Mouse (Mus musculus) kidney, postnatal 0 days (tissue): Measurements from ENCODE around the gene Coq6. TPM values are rescaled to one million over a fixed set of nuclear protein-coding genes. Genes with fewer than 3 reads are reported as not detected.

Source experiments
- ATAC-seq: fragments of 200-750 bp; cut with Nextera tagmentation; replicated peaks from 2 replicates; pipeline ENCODE4 v1.8.0; 2017; ENCODE audit warnings: low read depth, moderate number of reproducible peaks, moderate TSS enrichment, moderate library complexity; ENCODE audit not compliant: low FRiP score
- DNase-seq: peaks from one replicate; pipeline ENCODE4 v3.0.0-alpha.2; 2016; ENCODE audit warnings: low spot score
- H3K27ac ChIP-seq: fragments of 300-500 bp; sonication (generic); 2 replicates; pipeline ENCODE4 v1.5.1; 2014; ENCODE audit warnings: mild to moderate bottlenecking
- H3K27me3 ChIP-seq: fragments of 300-500 bp; sonication (generic); 2 replicates; pipeline ENCODE4 v1.6.1; 2014; ENCODE audit warnings: low read length, mixed read lengths; ENCODE audit not compliant: insufficient read depth
- H3K36me3 ChIP-seq: fragments of 300-500 bp; sonication (generic); 2 replicates; pipeline ENCODE4 v1.6.1; 2014; ENCODE audit warnings: low read length, mixed read lengths; ENCODE audit not compliant: insufficient read depth
- H3K4me1 ChIP-seq: fragments of 300-500 bp; sonication (generic); replicated peaks from 2 replicates; pipeline ENCODE4 v1.6.1; 2014; ENCODE audit warnings: antibody characterized with exemption, low read length, mixed read lengths; ENCODE audit not compliant: insufficient read depth
- H3K4me2 ChIP-seq: fragments of 300-500 bp; sonication (generic); 2 replicates; pipeline ENCODE4 v1.6.1; 2014; ENCODE audit warnings: mild to moderate bottlenecking, low read length, moderate library complexity, mixed read lengths
- H3K4me3 ChIP-seq: fragments of 300-500 bp; sonication (generic); replicated peaks from 2 replicates; pipeline ENCODE4 v1.5.1; 2014; ENCODE audit warnings: low read depth, low read length
- H3K9ac ChIP-seq: fragments of 300-500 bp; sonication (generic); 2 replicates; pipeline ENCODE4 v1.6.1; 2014; ENCODE audit warnings: low read depth, low read length
- H3K9me3 ChIP-seq: fragments of 300-500 bp; sonication (generic); replicated peaks from 2 replicates; pipeline ENCODE4 v1.6.1; 2016; ENCODE audit warnings: low read length, inconsistent platforms, mixed read lengths
- CTCF ChIP-seq: IDR thresholded peaks from 2 replicates; pipeline ENCODE4 v1.5.1; 2016; ENCODE audit warnings: antibody characterized with exemption, low read depth, mild to moderate bottlenecking, moderate library complexity
- WGBS: fragments of 180-500 bp; shearing (Covaris S2); extraction: QIAGEN DNeasy Blood & Tissue Kit; methylation state at CpG from one replicate; pipeline ENCODE4 v1.1.7; 2014; 5-methylcytosine and 5-hydroxymethylcytosine counted together
- polyA plus RNA-seq: library from polyadenylated mRNA; unstranded; fragments of >200 nt; fragmentation: Nextera tagmentation; extraction: Ambion mirVana; gene quantifications from 2 replicates; pipeline ENCODE4 v1.2.1, GENCODE M21; 2015

The Coq6 gene
- polyA plus RNA-seq, 1 experiment from 2014 or later, result 36.0 TPM

GRCm38 (mm10) chr12:84373831-84374481 is 12.5 kb downstream of the Coq6 start:
- Histone ChIP-seq H3K36me3 (peaks cover 62% of the 10 kb centered on the region), H3K4me1 (no peaks in the 10 kb centered on the region), H3K27ac (no peak overlapping the region), H3K27me3 (no peaks in the 10 kb centered on the region), H3K4me3 (no peak overlapping the region), H3K9me3 (no peaks in the 10 kb centered on the region), H3K4me2 (no peak overlapping the region), H3K9ac (no peak overlapping the region)
- TF ChIP-seq CTCF, result no peak
- DNase-seq (peak; percentile 81), ATAC-seq (no peak)
- 29% methylated on average over 6 of the region's 6 CpGs for WGBS

- no peak for ATAC-seq
- 0 out of 2 replicates have a peak, but pooled peaks cover 12% of the 10 kb centered on the region for H3K36me3 ChIP-seq
Measured at GRCm38 (mm10) chr12:84382369-84382768, 20.9 kb downstream of the Coq6 start.

GRCm38 (mm10) chr12:84384644-84385081 is 23.2 kb downstream of the Coq6 start:
- H3K9ac ChIP-seq, result no peak overlapping the region
- no peak overlapping the region for H3K27ac ChIP-seq
- DNase-seq (no peak), ATAC-seq (no peak)
- WGBS, result 68% methylated on average over 5 of the region's 5 CpGs
- no peaks in the 10 kb centered on the region for H3K4me1 ChIP-seq
- no peaks in the 10 kb centered on the region for H3K9me3 ChIP-seq
- no peak overlapping the region for H3K4me3 ChIP-seq
- 0 out of 2 replicates have a peak, but pooled peaks cover 7% of the 10 kb centered on the region for H3K36me3 ChIP-seq
- no peak for TF ChIP-seq CTCF
- no peaks in the 10 kb centered on the region for H3K27me3 ChIP-seq
- no peak overlapping the region for H3K4me2 ChIP-seq

More at GRCm38 (mm10) chr12:84382369-84382768, 20.9 kb downstream of the Coq6 start:
- no peak overlapping the region for H3K9ac ChIP-seq
- no peak overlapping the region for H3K4me3 ChIP-seq
- DNase-seq, result no peak
- no peaks in the 10 kb centered on the region for H3K4me1 ChIP-seq
- TF ChIP-seq CTCF, result no peak
- no peaks in the 10 kb centered on the region for H3K27me3 ChIP-seq
- H3K4me2 ChIP-seq, result no peak overlapping the region
- H3K27ac ChIP-seq, result no peak overlapping the region
- WGBS, result 86% methylated on average over 4 of the region's 4 CpGs
- no peaks in the 10 kb centered on the region for H3K9me3 ChIP-seq

- Histone ChIP-seq H3K36me3 (0 out of 2 replicates have a peak, but pooled peaks cover 7% of the 10 kb centered on the region), H3K4me1 (no peaks in the 10 kb centered on the region), H3K27ac (no peak overlapping the region), H3K4me2 (no peak overlapping the region), H3K4me3 (no peak overlapping the region), H3K9ac (no peak overlapping the region), H3K27me3 (no peaks in the 10 kb centered on the region), H3K9me3 (no peaks in the 10 kb centered on the region)
- DNase-seq, result no peak
- no peak for ATAC-seq
- TF ChIP-seq CTCF, result no peak
- WGBS, result 92% methylated on average over 4 of the region's 4 CpGs
Measured at GRCm38 (mm10) chr12:84385408-84385807, 24.0 kb downstream of the Coq6 start.

GRCm38 (mm10) chr12:84388097-84388496 is 26.6 kb downstream of the Coq6 start:
- peak overlapping the region; percentile 1; the same call in 1 of the 2 replicates for H3K27ac ChIP-seq
- no peaks in the 10 kb centered on the region for H3K27me3 ChIP-seq
- TF ChIP-seq CTCF, result no peak
- ATAC-seq (no peak), DNase-seq (no peak)
- no peak overlapping the region for H3K4me3 ChIP-seq
- no peaks in the 10 kb centered on the region for H3K4me1 ChIP-seq
- H3K4me2 ChIP-seq, result no peak overlapping the region
- H3K9ac ChIP-seq, result no peak overlapping the region
- WGBS, result 84% methylated on average over 8 of the region's 8 CpGs
- H3K9me3 ChIP-seq, result no peaks in the 10 kb centered on the region
- H3K36me3 ChIP-seq, result 0 out of 2 replicates have a peak, but pooled peaks cover 13% of the 10 kb centered on the region

- Histone ChIP-seq H3K9ac (no peak overlapping the region), H3K36me3 (0 out of 2 replicates have a peak, but pooled peaks cover 16% of the 10 kb centered on the region), H3K4me1 (no peaks in the 10 kb centered on the region), H3K27ac (peak overlapping the region; percentile 1; the same call in 1 of the 2 replicates), H3K27me3 (no peaks in the 10 kb centered on the region), H3K4me3 (no peak overlapping the region), H3K4me2 (no peak overlapping the region), H3K9me3 (no peaks in the 10 kb centered on the region)
- 70% methylated on average over 14 of the region's 14 CpGs for WGBS
- no peak for DNase-seq
- ATAC-seq, result no peak
- TF ChIP-seq CTCF, result no peak
Measured at GRCm38 (mm10) chr12:84388774-84389400, 27.4 kb downstream of the Coq6 start.
